Mouse (Mus musculus): ENCODE measurements around the gene Trim45. TPM values are rescaled to one million over a fixed set of nuclear protein-coding genes. Genes with fewer than 3 reads are reported as not detected.

Trim45 gene
- total RNA-seq, 2 experiments from 2014 or later: 7.9 to 8.4 TPM

- TF ChIP-seq CTCF (conservative IDR thresholded peaks at IDR 0.05): no peak
- DNase-seq (ENCODE audit: low spot score in 2 of 2): no peak
- Histone ChIP-seq H3K4me3 (no peak overlapping the region), H3K27ac (no peak overlapping the region)
These were observed 11.0 kb upstream of the Trim45 start for GRCm38 (mm10) chr3:100911026-100911425.

GRCm38 (mm10) chr3:100911498-100912213 is 10.3 kb upstream of the Trim45 start:
- Histone ChIP-seq H3K4me3 (no peak overlapping the region), H3K27ac (no peak overlapping the region)
- no peak for DNase-seq (ENCODE audit: low spot score in 2 of 2)
- TF ChIP-seq CTCF (conservative IDR thresholded peaks at IDR 0.05): no peak

- Histone ChIP-seq H3K27ac (no peak overlapping the region), H3K4me3 (no peak overlapping the region)
- TF ChIP-seq CTCF (conservative IDR thresholded peaks at IDR 0.05): peak; percentile 86
- DNase-seq (ENCODE audit: low spot score in 2 of 2): peak; percentile 51 to 63
These were observed 5.2 kb upstream of the Trim45 start for GRCm38 (mm10) chr3:100916844-100917243.

- TF ChIP-seq CTCF (conservative IDR thresholded peaks at IDR 0.05): no peak
- no peak overlapping the region for H3K4me3 ChIP-seq
- no peak overlapping the region for H3K27ac ChIP-seq
- DNase-seq (ENCODE audit: low spot score in 2 of 2): no peak
These were observed 1.3 kb upstream of the Trim45 start for GRCm38 (mm10) chr3:100920611-100921140.

GRCm38 (mm10) chr3:100922506-100923375 is 739 bp downstream of the Trim45 start:
- peak overlapping the region; percentile 95 for H3K27ac ChIP-seq
- no peak for TF ChIP-seq CTCF (conservative IDR thresholded peaks at IDR 0.05)
- DNase-seq (ENCODE audit: low spot score in 2 of 2): no peak
- H3K4me3 ChIP-seq: peak overlapping the region; percentile 74

- DNase-seq (ENCODE audit: low spot score in 2 of 2): peak in 1 of 2 experiments; percentile 17
- Histone ChIP-seq H3K27ac (no peak overlapping the region), H3K4me3 (no peak overlapping the region)
- TF ChIP-seq CTCF (conservative IDR thresholded peaks at IDR 0.05): no peak
These were observed 2.2 kb downstream of the Trim45 start for GRCm38 (mm10) chr3:100924065-100924732.

GRCm38 (mm10) chr3:100925176-100925575 is 3.2 kb downstream of the Trim45 start:
- no peak for TF ChIP-seq CTCF (conservative IDR thresholded peaks at IDR 0.05)
- no peak overlapping the region for H3K27ac ChIP-seq
- no peak overlapping the region for H3K4me3 ChIP-seq
- no peak for DNase-seq (ENCODE audit: low spot score in 2 of 2)

- no peak for DNase-seq (ENCODE audit: low spot score in 2 of 2)
- H3K27ac ChIP-seq: no peak overlapping the region
- no peak for TF ChIP-seq CTCF (conservative IDR thresholded peaks at IDR 0.05)
- no peak overlapping the region for H3K4me3 ChIP-seq
These were observed 9.5 kb downstream of the Trim45 start for GRCm38 (mm10) chr3:100931332-100932076.

GRCm38 (mm10) chr3:100932077-100932944 is 10.3 kb downstream of the Trim45 start:
- DNase-seq (ENCODE audit: low spot score in 2 of 2): no peak
- H3K27ac ChIP-seq: no peak overlapping the region
- no peak overlapping the region for H3K4me3 ChIP-seq
- peak; percentile 66 for TF ChIP-seq CTCF (conservative IDR thresholded peaks at IDR 0.05)

- no peak for TF ChIP-seq CTCF (conservative IDR thresholded peaks at IDR 0.05)
- Histone ChIP-seq H3K27ac (no peak overlapping the region), H3K4me3 (no peak overlapping the region)
- DNase-seq (ENCODE audit: low spot score in 2 of 2): no peak
These were observed 13.5 kb downstream of the Trim45 start for GRCm38 (mm10) chr3:100935521-100935920.

- DNase-seq (ENCODE audit: low spot score in 2 of 2): no peak
- TF ChIP-seq CTCF (conservative IDR thresholded peaks at IDR 0.05): no peak
- no peak overlapping the region for H3K4me3 ChIP-seq
- H3K27ac ChIP-seq: no peak overlapping the region
These were observed 14.2 kb downstream of the Trim45 start for GRCm38 (mm10) chr3:100936201-100936600.

Data from layer of hippocampus, adult 2 months (tissue).